Mouse (Mus musculus): ENCODE results near the gene Cnst. TPM values are rescaled to one million over a fixed set of nuclear protein-coding genes. Genes with fewer than 3 reads are reported as not detected.

The Cnst gene
- polyA plus RNA-seq, 1 experiment from 2014 or later: 25.1 TPM

- H3K4me2 ChIP-seq (ENCODE audit: low read length): no peak overlapping the region
- ATAC-seq: no peak
- no peaks in the 10 kb centered on the region for H3K9me3 ChIP-seq (ENCODE audit: control insufficient read depth, low read length)
- 65% methylated on average over 4 of the region's 4 CpGs for whole genome bisulfite sequencing
- no peaks in the 10 kb centered on the region for H3K27me3 ChIP-seq (replicated peaks; ENCODE audit: control insufficient read depth, insufficient read depth, low read length)
- H3K27ac ChIP-seq (ENCODE audit: low read depth, low read length): no peak overlapping the region
- no peak overlapping the region for H3K4me3 ChIP-seq (ENCODE audit: low read length)
- H3K4me1 ChIP-seq (ENCODE audit: control insufficient read depth, insufficient read depth, low read depth, low read length): no peaks in the 10 kb centered on the region
- no peak overlapping the region for H3K9ac ChIP-seq (ENCODE audit: low read depth, low read length)
- 0 out of 2 replicates have a peak, but pooled peaks cover 10% of the 10 kb centered on the region for H3K36me3 ChIP-seq (ENCODE audit: control insufficient read depth, insufficient read depth, low read length)
Observed at GRCm38 (mm10) chr1:179623657-179624056, 77.5 kb downstream of the Cnst start.

- Histone ChIP-seq H3K4me2 (ENCODE audit: low read length) (no peak overlapping the region), H3K9me3 (ENCODE audit: control insufficient read depth, low read length) (no peaks in the 10 kb centered on the region), H3K27ac (ENCODE audit: low read depth, low read length) (no peak overlapping the region), H3K4me1 (ENCODE audit: control insufficient read depth, insufficient read depth, low read depth, low read length) (no peaks in the 10 kb centered on the region), H3K27me3 (replicated peaks; ENCODE audit: control insufficient read depth, insufficient read depth, low read length) (no peaks in the 10 kb centered on the region), H3K9ac (ENCODE audit: low read depth, low read length) (no peak overlapping the region), H3K36me3 (ENCODE audit: control insufficient read depth, insufficient read depth, low read length) (0 out of 2 replicates have a peak, but pooled peaks cover 10% of the 10 kb centered on the region), H3K4me3 (ENCODE audit: low read length) (no peak overlapping the region)
- ATAC-seq: no peak
- 75% methylated on average over 4 of the region's 4 CpGs for WGBS
Observed at GRCm38 (mm10) chr1:179624354-179624753, 78.2 kb downstream of the Cnst start.

GRCm38 (mm10) chr1:179627855-179628254, 81.7 kb downstream of the Cnst start:
- no peak for ATAC-seq
- Histone ChIP-seq H3K4me3 (ENCODE audit: low read length) (no peak overlapping the region), H3K9me3 (ENCODE audit: control insufficient read depth, low read length) (no peaks in the 10 kb centered on the region), H3K9ac (ENCODE audit: low read depth, low read length) (no peak overlapping the region), H3K27ac (ENCODE audit: low read depth, low read length) (no peak overlapping the region), H3K4me2 (ENCODE audit: low read length) (no peak overlapping the region), H3K27me3 (replicated peaks; ENCODE audit: control insufficient read depth, insufficient read depth, low read length) (no peaks in the 10 kb centered on the region), H3K4me1 (ENCODE audit: control insufficient read depth, insufficient read depth, low read depth, low read length) (no peaks in the 10 kb centered on the region), H3K36me3 (ENCODE audit: control insufficient read depth, insufficient read depth, low read length) (0 out of 2 replicates have a peak, but pooled peaks cover 10% of the 10 kb centered on the region)
- 77% methylated on average over 4 of the region's 4 CpGs for WGBS

- WGBS: 70% methylated on average over 8 of the region's 8 CpGs
Observed at GRCm38 (mm10) chr1:179628438-179629106, 82.4 kb downstream of the Cnst start.

GRCm38 (mm10) chr1:179629276-179629675, 83.1 kb downstream of the Cnst start:
- Histone ChIP-seq H3K9me3 (ENCODE audit: control insufficient read depth, low read length) (no peaks in the 10 kb centered on the region), H3K4me1 (ENCODE audit: control insufficient read depth, insufficient read depth, low read depth, low read length) (no peaks in the 10 kb centered on the region), H3K4me3 (ENCODE audit: low read length) (no peak overlapping the region), H3K4me2 (ENCODE audit: low read length) (no peak overlapping the region), H3K27me3 (replicated peaks; ENCODE audit: control insufficient read depth, insufficient read depth, low read length) (no peaks in the 10 kb centered on the region), H3K27ac (ENCODE audit: low read depth, low read length) (no peak overlapping the region), H3K9ac (ENCODE audit: low read depth, low read length) (no peak overlapping the region), H3K36me3 (ENCODE audit: control insufficient read depth, insufficient read depth, low read length) (0 out of 2 replicates have a peak, but pooled peaks cover 8% of the 10 kb centered on the region)
- ATAC-seq: no peak
- 85% methylated on average over 5 of the region's 5 CpGs for WGBS

More at GRCm38 (mm10) chr1:179628438-179629106, 82.4 kb downstream of the Cnst start:
- H3K4me2 ChIP-seq (ENCODE audit: low read length): no peak overlapping the region
- H3K4me1 ChIP-seq (ENCODE audit: control insufficient read depth, insufficient read depth, low read depth, low read length): no peaks in the 10 kb centered on the region
- H3K4me3 ChIP-seq (ENCODE audit: low read length): no peak overlapping the region
- H3K27me3 ChIP-seq (replicated peaks; ENCODE audit: control insufficient read depth, insufficient read depth, low read length): no peaks in the 10 kb centered on the region
- no peaks in the 10 kb centered on the region for H3K9me3 ChIP-seq (ENCODE audit: control insufficient read depth, low read length)
- no peak overlapping the region for H3K27ac ChIP-seq (ENCODE audit: low read depth, low read length)
- H3K9ac ChIP-seq (ENCODE audit: low read depth, low read length): no peak overlapping the region
- H3K36me3 ChIP-seq (ENCODE audit: control insufficient read depth, insufficient read depth, low read length): 0 out of 2 replicates have a peak, but pooled peaks cover 8% of the 10 kb centered on the region
- no peak for ATAC-seq

- Histone ChIP-seq H3K27me3 (replicated peaks; ENCODE audit: control insufficient read depth, insufficient read depth, low read length) (no peaks in the 10 kb centered on the region), H3K9me3 (ENCODE audit: control insufficient read depth, low read length) (no peaks in the 10 kb centered on the region), H3K9ac (ENCODE audit: low read depth, low read length) (no peak overlapping the region), H3K4me2 (ENCODE audit: low read length) (no peak overlapping the region), H3K4me3 (ENCODE audit: low read length) (no peak overlapping the region), H3K4me1 (ENCODE audit: control insufficient read depth, insufficient read depth, low read depth, low read length) (no peaks in the 10 kb centered on the region), H3K27ac (ENCODE audit: low read depth, low read length) (no peak overlapping the region), H3K36me3 (ENCODE audit: control insufficient read depth, insufficient read depth, low read length) (no peaks in the 10 kb centered on the region)
- WGBS: 86% methylated on average over 11 of the region's 11 CpGs
- no peak for ATAC-seq
Observed at GRCm38 (mm10) chr1:179632746-179633413, 86.7 kb downstream of the Cnst start.

- Histone ChIP-seq H3K4me3 (ENCODE audit: low read length) (no peak overlapping the region), H3K9me3 (ENCODE audit: control insufficient read depth, low read length) (no peaks in the 10 kb centered on the region), H3K36me3 (ENCODE audit: control insufficient read depth, insufficient read depth, low read length) (no peaks in the 10 kb centered on the region), H3K27me3 (replicated peaks; ENCODE audit: control insufficient read depth, insufficient read depth, low read length) (no peaks in the 10 kb centered on the region), H3K4me1 (ENCODE audit: control insufficient read depth, insufficient read depth, low read depth, low read length) (no peaks in the 10 kb centered on the region), H3K4me2 (ENCODE audit: low read length) (no peak overlapping the region), H3K27ac (ENCODE audit: low read depth, low read length) (no peak overlapping the region), H3K9ac (ENCODE audit: low read depth, low read length) (no peak overlapping the region)
- WGBS: 17% methylated on average over 1 of the region's 1 CpGs
- no peak for ATAC-seq
Observed at GRCm38 (mm10) chr1:179633414-179633752, 87.2 kb downstream of the Cnst start.

GRCm38 (mm10) chr1:179634159-179634558, 88.0 kb downstream of the Cnst start:
- Histone ChIP-seq H3K27me3 (replicated peaks; ENCODE audit: control insufficient read depth, insufficient read depth, low read length) (no peaks in the 10 kb centered on the region), H3K4me2 (ENCODE audit: low read length) (no peak overlapping the region), H3K4me1 (ENCODE audit: control insufficient read depth, insufficient read depth, low read depth, low read length) (no peaks in the 10 kb centered on the region), H3K9me3 (ENCODE audit: control insufficient read depth, low read length) (no peaks in the 10 kb centered on the region), H3K9ac (ENCODE audit: low read depth, low read length) (no peak overlapping the region), H3K27ac (ENCODE audit: low read depth, low read length) (no peak overlapping the region), H3K4me3 (ENCODE audit: low read length) (no peak overlapping the region), H3K36me3 (ENCODE audit: control insufficient read depth, insufficient read depth, low read length) (no peaks in the 10 kb centered on the region)
- 86% methylated on average over 3 of the region's 3 CpGs for WGBS
- ATAC-seq: no peak

- 84% methylated on average over 4 of the region's 4 CpGs for WGBS
- ATAC-seq: no peak
Observed at GRCm38 (mm10) chr1:179642726-179643125, 96.6 kb downstream of the Cnst start.

More at GRCm38 (mm10) chr1:179642726-179643125, 96.6 kb downstream of the Cnst start:
- Histone ChIP-seq H3K27ac (ENCODE audit: low read depth, low read length) (no peak overlapping the region), H3K4me1 (ENCODE audit: control insufficient read depth, insufficient read depth, low read depth, low read length) (peaks cover 2% of the 10 kb centered on the region; the same call in 1 of the 2 replicates), H3K36me3 (ENCODE audit: control insufficient read depth, insufficient read depth, low read length) (no peaks in the 10 kb centered on the region), H3K9me3 (ENCODE audit: control insufficient read depth, low read length) (no peaks in the 10 kb centered on the region), H3K4me3 (ENCODE audit: low read length) (no peak overlapping the region), H3K27me3 (replicated peaks; ENCODE audit: control insufficient read depth, insufficient read depth, low read length) (no peaks in the 10 kb centered on the region), H3K4me2 (ENCODE audit: low read length) (no peak overlapping the region), H3K9ac (ENCODE audit: low read depth, low read length) (no peak overlapping the region)

Data from hindbrain, embryonic 16.5 days (tissue).